Mouse (Mus musculus) kidney, adult 11 months (tissue): ENCODE measurements around the gene Dscaml1.

Experiments
- DNase-seq: peaks from one replicate; pipeline ENCODE4 v3.0.0; 2022

Dscaml1 gene

DNA sequence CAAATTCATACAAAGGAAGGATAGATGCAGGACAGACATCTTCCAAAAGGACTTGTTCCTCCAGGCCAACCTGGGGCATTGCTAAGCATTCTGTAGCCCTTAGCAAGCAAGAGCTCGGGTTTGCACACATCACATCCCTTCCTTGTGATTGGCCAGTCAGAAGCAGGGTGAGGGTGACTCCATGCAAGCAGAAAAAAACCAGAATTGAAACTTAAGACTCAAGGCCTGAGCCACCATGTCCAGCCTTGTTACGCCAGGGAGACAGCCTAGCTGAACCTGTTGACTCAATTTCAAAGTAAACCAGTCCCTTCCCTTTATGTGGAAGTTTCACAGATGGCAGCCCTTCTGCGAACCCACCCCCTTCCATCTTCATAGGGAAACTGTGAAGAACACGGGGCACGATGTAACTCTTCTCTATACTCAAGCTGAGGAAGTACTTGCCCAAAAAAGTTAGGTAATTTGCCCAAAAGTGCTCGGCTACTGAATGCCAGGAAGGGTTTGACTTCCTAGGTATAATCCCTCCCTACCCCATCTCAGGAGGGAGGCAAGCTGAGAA lies 218.5 kb downstream of the Dscaml1 start:
- DNase-seq: no peak

DNA sequence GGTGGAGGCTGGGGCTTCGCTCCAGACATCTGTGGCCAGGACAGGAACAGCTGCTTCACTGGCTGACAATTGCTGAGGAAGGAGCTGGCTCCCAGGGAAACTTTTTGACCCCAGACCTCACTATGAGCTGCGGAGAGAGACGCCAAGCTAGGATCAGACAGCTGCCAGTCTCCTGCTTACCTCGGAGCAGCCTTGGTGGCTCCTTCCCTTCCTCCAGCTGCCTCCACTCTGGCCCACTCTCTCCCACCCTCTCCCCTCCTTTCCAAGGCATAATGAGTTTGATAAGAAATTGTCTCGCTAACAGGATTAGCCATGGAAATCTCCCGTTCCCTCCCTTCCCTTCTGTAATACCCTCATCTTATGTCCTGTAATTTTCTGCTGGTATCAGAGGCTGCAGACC lies 219.1 kb downstream of the Dscaml1 start:
- no peak for DNase-seq

DNA sequence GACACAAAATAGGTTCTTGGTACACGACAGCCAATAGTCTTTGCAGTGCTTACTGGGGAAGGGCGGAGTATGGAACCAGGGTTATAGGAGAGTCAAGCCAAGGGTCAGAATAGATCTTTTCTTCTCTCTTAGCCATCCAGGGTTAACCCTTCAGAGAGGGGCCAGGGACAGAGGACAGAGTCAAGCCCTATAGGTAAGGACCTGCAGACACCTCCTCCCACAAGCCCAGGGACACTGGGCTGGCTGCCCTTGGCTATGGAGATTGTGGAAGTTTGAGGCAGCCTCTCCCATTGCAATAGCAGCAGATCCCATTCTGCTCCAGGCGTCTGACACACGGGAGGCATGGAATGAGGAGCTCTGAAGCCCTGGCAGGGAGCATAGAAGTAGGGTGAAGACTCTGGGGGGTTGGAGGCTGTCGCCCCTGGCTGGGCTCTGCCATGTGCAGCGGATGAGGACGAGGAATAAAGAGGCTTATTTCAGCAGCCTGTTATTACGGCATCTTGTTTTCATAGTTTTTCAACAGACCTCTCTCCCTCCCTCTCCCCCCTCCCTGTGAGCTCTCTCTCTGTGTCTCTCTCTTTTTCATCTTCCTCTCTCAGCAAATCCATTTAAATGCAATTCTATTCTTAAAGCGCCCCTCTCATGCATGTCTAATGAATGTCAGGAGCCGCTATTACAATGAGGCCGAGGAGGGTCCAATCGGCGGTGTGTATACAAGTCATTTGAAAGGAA lies 224.8 kb downstream of the Dscaml1 start:
- no peak for DNase-seq

DNA sequence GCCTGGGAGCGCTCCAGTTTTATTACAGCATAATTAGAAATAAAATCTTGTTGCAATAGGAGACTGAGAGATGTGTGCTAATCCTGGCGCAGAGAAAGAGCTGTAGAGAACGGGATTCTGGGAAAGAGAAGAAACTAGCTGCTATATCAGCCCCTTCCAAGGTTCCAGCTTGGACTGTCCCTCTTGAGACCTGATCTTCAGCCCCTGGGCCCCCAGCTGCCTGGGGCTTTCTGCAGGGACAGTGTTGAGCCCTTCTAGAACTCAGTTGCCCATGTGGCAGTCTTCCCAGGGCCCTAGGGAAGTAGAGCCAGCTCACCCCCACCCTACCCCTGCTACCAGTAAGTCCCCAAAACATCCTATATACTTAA lies 225.4 kb downstream of the Dscaml1 start:
- DNase-seq: no peak

DNA sequence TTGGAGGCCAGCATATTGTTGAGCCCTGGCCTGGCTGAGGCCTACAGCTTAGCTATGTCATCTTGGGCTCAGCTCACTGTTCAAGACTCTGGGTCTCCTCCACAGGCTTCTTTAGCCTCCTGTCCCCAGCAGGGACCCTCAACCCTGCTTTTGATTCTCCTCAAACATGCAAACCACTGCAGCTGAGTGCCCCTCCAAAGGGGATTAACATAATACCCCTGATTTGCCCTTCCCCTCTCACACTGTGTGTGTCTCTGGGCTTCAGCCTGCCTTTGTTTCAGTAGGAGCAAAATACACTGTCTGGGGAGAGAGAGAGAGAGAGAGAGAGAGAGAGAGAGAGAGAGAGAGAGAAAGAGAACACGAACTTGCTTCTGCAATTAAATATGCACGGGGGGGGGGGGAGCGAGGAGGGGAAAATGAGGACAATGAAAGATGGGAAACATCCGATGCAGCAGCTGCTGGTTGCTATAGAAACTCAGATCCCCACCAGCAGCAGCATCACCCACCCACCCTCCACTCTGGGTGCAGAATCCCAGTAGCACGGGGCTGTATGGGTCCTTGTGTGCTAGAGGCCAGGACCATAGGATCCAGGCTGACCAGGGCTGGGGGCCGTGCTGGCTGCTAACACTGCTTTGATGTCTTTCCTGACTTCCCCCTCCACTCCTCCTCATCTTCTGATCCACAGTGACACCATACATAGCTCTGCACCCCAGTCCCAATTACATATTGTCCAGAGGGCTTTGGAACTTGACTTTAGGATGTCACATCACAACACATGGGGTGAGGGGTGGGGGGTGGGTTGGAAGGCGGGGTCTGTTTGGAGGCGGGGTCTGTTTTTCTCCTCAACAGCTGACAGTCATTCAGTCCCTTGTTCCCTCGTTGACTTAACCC lies 231.0 kb downstream of the Dscaml1 start:
- no peak for DNase-seq

DNA sequence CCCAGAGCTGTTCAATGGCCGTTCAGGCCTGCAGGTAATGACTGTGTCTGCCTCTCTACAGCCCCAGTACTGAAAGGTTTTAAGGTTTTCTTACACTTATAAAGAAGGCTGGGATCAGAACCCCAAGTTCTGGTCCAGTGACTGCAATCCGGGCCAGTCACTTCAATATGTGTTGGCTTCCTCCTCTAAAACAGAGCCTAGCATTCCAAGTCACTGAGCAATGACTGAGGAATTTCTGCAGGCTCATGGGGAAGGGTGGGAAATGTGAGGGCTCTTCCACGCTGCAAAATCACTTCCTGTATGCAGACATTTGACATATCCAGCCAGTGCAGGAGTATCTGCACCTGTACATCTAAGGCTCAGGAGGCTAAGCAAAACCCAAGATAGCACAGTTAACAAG lies 233.8 kb downstream of the Dscaml1 start:
- no peak for DNase-seq

DNA sequence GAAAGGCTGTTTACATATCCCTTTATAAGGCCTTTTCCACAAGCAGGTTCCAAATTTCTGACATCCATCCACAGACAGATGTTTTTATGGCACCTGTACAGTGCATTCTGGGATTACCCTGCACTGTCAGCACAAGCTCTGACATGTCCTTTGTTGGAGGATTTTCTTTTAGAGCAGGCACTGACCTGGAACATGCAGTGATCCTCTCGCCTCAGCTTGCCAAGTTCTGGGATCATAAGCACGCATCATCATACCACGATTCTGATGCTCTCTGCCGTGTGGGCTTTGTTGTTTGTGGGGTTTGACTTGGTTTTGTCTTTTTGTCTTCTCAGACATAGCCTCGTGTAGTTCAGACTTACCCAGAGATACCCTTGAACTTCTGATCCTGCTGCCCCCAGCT lies 236.0 kb downstream of the Dscaml1 start:
- no peak for DNase-seq

DNA sequence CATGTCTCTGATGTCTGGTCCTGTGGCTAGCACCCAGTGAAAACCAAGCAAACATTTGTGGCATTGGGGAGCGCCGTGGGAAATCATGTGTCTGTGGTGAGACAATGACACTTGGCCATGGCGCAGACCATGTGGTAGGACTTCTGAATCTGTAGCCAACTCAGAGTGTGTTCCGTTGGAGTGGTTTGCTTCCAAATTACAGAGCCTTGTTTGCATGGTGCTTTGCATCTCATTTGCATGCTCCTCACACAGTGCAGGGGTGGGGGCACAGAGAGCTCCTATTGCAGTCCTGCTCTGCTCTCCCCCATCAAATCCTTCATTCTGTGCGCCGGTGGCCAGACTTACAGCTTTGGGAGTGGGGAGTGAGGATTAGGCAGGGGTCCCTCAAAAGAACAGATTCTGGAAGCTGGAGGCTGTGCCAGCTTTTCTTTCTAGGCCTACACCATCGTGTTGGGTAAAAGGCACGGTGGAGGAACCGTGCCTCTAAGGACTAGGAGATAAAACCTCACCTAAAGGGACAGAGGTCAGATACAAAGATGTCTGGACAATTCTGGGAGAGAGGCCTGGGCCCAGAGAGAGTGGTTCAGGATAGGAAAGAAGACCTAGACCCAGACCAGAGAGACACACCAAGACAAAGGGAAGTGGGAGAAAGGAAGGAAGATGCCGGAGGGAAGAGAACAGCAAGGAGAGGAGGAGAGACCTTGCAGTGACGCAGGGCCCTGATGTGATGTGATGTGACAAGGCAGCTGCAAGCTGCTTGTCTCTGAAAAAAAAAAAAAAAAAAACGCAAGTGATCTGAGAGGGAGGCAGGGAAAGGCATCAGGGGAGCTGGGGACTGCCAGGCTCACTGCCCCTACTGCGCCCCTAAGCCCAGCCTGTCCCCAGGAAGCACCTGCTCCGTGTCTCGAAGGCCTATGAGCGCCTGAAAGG lies 237.2 kb downstream of the Dscaml1 start:
- no peak for DNase-seq

DNA sequence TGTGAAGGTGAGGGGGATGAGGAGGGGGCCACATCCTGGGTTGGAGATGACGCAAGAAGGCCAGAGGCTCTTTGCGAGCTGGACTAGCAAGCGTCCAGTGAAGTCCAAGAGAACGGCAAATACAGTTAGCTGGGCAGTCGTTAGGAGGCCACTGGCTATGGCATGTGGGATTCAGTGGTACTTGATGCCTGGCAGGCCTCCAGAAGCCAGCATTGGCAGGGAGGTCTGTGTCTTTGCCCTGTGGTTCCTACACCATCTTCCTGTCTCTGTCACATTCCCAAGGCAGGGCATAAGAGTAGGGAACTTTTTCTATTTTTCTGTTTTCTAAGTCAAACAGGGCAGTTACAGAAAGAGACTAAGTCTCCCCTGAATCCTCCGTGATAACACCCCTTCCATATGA lies 237.9 kb downstream of the Dscaml1 start:
- DNase-seq: no peak

DNA sequence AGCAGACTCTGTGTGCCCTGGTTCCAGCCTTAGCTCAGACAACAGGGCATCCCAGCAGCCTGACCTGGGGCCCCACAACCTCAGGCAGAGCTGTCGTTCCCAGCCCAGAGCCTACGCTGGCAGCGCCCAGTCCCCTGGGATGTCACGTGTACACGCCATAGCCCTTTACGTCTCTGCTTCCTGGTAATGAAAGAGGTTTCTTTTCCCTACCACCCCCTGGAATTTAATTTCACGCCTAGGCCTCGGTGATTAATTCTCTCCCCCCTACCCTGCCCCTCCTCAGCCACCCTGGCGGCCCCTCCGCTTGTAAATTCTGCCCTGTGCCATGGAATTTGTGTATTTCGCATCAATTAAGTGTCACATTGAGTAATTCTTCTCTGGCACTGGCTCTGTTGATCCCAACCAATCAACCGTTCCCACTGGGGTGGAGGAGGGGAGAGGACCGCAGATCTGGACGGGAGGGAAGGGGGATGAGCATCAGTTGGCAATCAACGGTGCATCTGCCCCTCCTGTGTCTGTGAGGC lies 238.5 kb downstream of the Dscaml1 start:
- no peak for DNase-seq

DNA sequence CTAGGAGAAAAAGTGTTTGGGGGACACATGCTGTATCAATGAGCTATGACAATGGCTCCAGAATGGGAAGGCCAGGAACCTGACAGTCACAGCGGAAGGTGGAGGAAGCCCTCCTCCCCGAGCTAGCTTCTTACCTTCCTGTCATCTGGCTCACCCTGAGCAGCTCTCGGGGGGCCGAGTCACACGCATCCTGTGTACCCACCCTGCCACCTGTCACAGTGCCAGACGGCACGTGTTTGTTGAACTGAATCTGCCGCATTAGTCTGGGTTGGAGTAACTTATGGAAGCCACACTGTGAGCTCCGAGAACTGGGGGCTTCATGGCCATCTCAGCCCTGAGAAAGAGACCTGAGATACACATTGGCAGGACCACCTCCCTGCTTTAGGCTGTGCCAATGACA lies 249.5 kb downstream of the Dscaml1 start:
- no peak for DNase-seq

DNA sequence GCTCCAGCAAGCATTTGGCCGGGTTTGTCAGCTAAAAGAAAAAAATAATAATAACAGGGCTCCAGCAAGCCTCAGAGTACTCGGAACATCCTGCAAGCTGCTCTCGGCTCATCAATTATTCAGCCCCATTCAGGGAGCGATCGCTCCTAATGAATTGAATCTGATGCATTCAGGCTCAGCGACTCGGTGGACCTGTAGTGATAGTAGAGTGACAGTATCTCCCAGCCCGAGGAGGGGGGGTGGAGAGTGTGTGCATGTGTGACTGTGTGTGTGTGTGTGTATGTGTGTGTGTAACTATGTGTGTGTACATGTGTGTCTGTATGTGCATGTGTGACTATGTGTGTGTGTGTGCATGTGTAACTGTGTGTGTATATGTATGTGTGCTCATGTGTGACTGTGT lies 250.2 kb downstream of the Dscaml1 start:
- DNase-seq: no peak

DNA sequence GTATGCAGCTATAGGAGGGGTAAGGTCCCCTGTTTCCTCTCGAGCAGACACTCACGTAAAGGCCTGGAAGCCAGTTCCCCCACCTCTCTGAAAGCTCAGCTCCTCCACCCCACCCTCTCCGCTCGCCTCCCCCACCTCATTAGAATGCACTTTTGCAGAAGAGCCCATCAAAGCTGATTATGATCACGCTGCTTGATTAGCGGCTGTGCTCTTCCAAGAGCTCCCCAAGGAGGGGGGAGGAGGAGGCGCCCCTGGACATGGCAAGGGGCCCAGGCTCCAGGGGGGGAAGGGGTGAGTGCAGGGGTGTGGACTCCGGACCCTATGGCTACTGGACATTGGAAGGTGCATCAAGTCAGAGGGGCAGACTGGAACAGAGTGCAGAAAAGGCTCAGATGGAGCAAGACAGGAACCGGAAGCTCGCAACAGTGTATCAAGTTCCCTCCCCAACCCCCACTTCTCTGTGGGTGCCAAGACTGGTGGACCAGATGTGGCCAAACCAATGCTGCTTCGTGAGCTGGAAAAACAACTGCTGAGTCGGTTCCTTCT lies 250.9 kb downstream of the Dscaml1 start:
- peak; percentile 54 for DNase-seq

DNA sequence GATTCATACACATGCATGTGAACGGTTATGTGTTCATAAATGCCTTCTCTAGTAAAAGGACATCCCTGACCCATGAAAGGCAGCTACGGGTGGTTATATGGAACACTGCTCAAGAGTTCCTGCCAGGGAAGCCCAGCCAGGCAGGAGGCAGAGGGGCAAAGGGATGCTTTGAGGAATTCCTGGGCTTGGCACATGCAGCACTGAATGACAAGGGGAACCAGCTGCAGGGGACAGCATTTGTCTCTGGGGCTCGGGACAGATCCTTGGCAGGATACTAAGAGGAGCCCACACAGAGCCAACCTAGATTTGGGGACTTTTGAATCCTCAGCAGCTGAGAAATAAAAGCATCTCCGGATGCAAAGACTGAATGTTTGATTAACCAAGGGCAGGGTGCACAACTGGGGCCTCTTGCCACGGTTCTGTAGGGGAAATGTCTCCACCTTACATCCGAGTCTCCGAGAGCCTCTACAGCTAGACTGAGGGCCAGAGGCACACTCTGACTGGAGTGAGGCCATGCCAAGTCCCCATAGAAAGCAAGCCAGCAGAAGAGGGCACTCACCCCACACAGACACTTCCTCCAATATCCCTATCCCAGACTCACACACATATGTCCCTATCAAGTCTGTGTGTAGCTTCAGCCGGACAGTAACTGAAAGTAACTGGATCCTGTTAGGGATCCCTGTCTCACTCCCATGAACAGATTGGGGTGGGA lies 251.7 kb downstream of the Dscaml1 start:
- no peak for DNase-seq

DNA sequence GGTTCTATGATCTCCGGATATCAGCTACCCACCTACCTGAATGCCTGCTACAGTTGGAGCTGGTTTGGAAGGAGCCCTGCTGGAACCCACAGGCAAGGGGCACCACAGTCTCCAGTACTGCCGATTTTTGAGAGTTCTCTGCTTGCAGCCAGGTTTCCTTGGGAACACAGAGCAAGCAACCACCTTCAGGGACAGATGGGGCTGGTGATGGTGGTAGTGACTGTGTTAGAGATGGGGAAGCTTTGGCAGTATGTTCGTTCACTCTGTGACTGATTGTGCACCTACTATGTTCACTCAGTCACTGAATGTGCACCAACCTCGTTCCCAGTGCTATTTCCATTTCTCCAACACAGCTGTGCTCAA lies 252.2 kb downstream of the Dscaml1 start:
- DNase-seq: no peak

DNA sequence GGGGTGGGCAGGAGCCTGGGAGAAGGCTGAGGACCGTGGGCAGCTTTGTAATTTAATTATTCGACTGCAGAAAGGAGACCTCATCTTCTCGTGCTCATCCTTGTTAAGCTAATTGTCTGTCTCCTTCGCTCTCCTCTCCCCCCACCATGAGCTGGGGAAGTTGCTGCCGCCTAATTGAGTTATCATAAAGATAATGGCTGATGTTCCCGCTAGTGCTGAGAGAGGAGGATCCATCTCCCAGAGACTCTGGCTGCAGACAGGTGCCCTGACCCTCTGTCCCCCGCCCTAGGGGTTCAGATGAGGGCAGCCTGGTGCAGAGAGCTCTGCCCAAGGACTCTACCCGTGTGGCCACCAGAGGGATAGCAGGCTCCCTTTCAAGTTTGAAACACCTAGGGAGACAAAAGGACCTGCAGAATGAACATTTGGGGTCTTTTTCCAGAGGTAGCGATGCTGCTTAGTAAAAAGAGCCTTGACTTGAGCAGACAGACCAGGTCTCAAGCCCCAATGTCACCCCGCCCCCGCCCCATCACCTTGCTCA lies 256.1 kb downstream of the Dscaml1 start:
- no peak for DNase-seq

DNA sequence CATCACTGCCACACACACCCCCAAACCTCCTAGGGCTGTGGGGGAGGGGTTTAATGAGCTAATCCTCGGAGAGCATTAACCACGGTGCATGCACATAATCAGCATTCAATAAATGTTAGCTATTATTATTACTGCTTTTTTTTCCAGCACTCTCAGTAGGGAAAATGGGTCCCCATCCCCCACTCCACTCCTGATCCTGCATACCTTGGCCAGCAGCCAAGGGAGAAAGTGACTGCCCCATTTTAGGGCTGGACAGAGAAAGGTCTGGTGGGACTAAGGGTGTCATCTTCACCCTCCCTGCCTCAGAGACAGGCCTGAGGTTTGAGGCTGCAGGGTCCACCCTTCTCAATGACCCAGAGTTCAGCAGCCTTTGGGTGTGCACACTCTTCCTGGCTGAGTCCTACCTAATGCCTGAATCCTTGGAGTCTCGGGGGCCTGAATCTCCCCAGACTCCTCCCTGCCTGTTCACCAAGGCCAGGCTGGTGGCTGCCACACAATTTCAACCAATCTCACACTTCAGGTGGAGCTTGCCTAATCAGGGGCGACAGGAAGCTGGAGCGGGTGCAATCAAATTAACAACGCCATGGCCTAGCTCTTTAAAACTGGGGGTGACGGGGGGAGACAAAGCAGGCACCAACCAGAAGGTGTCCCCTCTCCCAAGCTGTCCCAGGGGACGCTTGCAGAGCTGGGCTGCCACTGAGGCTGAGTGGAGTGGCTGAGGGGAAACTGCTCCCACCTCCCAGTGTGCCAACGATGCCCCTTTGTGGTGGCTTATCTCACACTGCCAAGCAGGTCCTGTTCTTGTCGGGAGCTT lies 267.2 kb downstream of the Dscaml1 start:
- no peak for DNase-seq

DNA sequence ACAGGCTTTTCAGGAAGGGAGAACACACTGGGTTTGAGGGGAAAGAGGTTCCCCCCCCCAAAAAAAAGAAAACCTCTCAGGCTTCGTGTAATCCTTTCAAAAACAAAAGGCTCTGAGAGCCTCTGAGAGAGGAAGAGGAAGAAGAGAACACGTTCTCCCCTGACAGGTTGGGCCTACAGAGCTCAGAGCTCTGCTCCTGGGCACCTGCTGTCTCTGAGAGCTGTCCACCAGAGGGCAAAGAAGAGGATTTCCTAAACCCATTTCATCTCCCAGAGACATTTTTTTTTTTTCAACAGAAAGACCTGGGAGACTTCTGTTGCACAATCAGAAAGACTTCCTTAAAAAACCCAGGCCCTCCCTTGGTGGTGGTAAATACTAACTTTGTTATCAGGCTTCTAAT lies 267.8 kb downstream of the Dscaml1 start:
- DNase-seq: no peak

DNA sequence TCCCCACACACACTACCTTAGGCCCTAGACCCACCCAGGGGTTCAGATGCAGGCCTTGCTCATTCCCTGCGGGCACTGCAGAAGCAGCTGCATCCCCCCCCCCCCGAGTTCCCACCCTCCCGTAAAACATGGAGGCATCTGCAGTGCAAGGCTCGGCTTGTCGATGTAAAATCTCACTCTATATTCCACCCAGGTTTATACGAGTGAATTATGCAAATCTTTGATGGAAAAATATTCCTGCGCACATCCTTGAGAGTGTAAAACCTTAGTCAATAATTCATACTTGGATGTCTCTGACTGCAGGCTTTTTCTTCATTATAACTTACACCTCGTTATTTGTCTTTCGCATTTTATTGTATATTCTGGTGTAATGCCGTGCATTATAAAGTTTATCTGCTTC lies 272.7 kb downstream of the Dscaml1 start:
- DNase-seq: no peak

DNA sequence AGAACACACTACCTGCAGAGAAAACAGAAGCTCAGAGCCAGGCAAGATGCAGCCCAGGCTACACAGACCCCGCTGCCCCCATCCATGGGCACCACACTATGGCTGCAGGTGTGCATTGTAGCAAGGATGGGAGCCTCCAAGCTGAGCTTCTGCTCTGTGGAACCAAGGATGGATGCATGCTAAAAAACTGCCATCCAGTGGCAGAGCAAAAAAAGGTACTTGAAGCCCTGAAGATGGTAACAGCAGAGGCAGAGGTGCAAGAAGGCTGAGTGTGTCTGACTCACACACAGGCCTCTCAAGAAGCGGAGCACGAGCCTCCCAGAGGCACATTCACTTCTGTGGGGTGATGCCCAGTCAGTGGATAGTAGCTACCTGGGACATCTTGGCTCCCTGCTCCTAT lies 276.8 kb downstream of the Dscaml1 start:
- no peak for DNase-seq

DNA sequence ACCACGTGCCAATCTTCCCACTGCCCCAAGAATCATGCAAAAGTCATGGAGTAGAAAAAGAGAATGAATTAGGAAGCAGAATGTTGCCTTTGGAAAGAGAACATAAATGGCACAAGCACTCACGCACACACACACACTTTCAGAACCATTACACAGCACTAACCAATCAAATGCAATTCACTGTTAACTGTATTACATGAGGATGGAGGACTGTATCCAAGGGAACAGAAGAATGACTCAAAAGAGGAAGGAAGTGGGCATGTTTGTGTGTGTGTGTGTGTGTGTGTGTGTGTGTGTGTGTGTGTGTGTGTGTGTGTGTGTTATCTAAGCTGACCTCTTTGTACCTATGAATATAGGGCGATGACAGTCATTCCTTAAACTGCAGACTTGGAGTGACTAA lies 278.0 kb downstream of the Dscaml1 start:
- DNase-seq: no peak
